Mouse (Mus musculus) heart, adult 2 months (tissue): ENCODE measurements at regions not wholly inside any gene's neighbourhood (a gene's known extent, or its start where the extent isn't known, plus 50 kb on each side); places are given as distances from the start of the nearest gene placed in this dataset.

Source experiments
- DNase-seq, 2 experiments: peaks; one replicate each; pipeline ENCODE4 v3.0.0; 2021
- H3K27ac ChIP-seq: fragments of 200-600 bp; 2 replicates; pipeline ENCODE4 v1.8.1; 2022
- H3K27me3 ChIP-seq: fragments of 200-500 bp; 2 replicates; pipeline ENCODE4 v1.6.1; 2012; ENCODE audit warnings: mild to moderate bottlenecking, low read length, inconsistent platforms, mixed read lengths; ENCODE audit not compliant: control insufficient read depth, insufficient read depth
- H3K36me3 ChIP-seq: fragments of 200-500 bp; 2 replicates; pipeline ENCODE4 v1.6.1; 2012; ENCODE audit warnings: low read length, inconsistent platforms; ENCODE audit not compliant: control insufficient read depth, insufficient read depth
- H3K4me1 ChIP-seq: fragments of 200-500 bp; 2 replicates; pipeline ENCODE4 v1.6.1; 2011; ENCODE audit warnings: low read length; ENCODE audit not compliant: control insufficient read depth, insufficient read depth
- H3K4me3 ChIP-seq: fragments of 200-600 bp; 2 replicates; pipeline ENCODE4 v1.8.1; 2022
- H3K79me2 ChIP-seq: fragments of 200-500 bp; replicated peaks from 2 replicates; pipeline ENCODE4 v1.6.1; 2012; ENCODE audit warnings: mild to moderate bottlenecking, inconsistent platforms, low read length, moderate library complexity, mixed read lengths; ENCODE audit not compliant: control insufficient read depth, insufficient read depth
- H3K9ac ChIP-seq: fragments of 200-500 bp; 2 replicates; pipeline ENCODE4 v1.6.1; 2012; ENCODE audit warnings: low read depth, mild to moderate bottlenecking, control low read depth, inconsistent platforms, low read length, mixed read lengths
- CTCF ChIP-seq: fragments of 200-600 bp; IDR thresholded peaks from 2 replicates; pipeline ENCODE4 v1.8.1; 2022; ENCODE audit warnings: antibody characterized with exemption, mild to moderate bottlenecking, moderate library complexity
- EP300 ChIP-seq: fragments of 200-500 bp; IDR thresholded peaks from 2 replicates; pipeline ENCODE4 v1.6.1; 2011; ENCODE audit warnings: low read depth, low read length, control low read depth; ENCODE audit not compliant: insufficient read depth
- POLR2A ChIP-seq: fragments of 200-500 bp; IDR thresholded peaks from 2 replicates; pipeline ENCODE4 v1.6.1; 2011; ENCODE audit warnings: mild to moderate bottlenecking, low read depth, low read length, control low read depth; ENCODE audit not compliant: insufficient read depth
- WGBS: fragments of 180-500 bp; shearing (Covaris S2); methylation state at CpG from one replicate; pipeline ENCODE4 v1.1.7; 2018; 5-methylcytosine and 5-hydroxymethylcytosine counted together
- intact Hi-C: fragments of 180-260 bp; cut with DNase I; formaldehyde crosslinking; loops from one replicate; pipeline ENCODE4 v1.15.1; 2025

DNA sequence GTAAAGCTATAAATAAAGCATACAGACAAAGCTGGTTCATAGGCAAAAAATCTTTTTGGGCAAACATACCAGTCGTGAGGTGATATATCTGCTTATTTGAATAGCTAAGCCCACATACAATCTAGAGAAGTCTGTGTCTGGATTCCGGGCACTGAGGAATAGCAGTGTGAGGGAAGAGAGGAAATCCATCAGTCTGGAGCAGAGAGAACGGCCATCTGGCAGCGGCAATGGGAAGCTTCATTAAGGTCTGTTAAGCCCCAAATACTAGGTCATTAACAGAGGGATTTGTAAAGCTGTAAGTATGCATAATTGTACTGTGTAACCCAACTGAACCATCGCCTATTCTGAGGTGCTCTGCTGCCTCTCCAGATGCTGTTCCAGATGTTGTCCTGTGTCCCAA is 191.6 kb upstream of the Trpc7 start:
- no peak overlapping the region for H3K4me3 ChIP-seq
- H3K9ac ChIP-seq, result no peak overlapping the region
- no peaks in the 10 kb centered on the region for H3K27me3 ChIP-seq
- intact Hi-C loops, result no loop called here
- 75% methylated on average over 5 of the region's 5 CpGs for WGBS
- H3K27ac ChIP-seq, result no peak overlapping the region
- H3K4me1 ChIP-seq, result no peaks in the 10 kb centered on the region
- no peaks in the 10 kb centered on the region for H3K79me2 ChIP-seq
- H3K36me3 ChIP-seq, result no peaks in the 10 kb centered on the region
- TF ChIP-seq POLR2A, result no peak
- no peak for TF ChIP-seq EP300
- no peak for TF ChIP-seq CTCF
- DNase-seq, result no peak

DNA sequence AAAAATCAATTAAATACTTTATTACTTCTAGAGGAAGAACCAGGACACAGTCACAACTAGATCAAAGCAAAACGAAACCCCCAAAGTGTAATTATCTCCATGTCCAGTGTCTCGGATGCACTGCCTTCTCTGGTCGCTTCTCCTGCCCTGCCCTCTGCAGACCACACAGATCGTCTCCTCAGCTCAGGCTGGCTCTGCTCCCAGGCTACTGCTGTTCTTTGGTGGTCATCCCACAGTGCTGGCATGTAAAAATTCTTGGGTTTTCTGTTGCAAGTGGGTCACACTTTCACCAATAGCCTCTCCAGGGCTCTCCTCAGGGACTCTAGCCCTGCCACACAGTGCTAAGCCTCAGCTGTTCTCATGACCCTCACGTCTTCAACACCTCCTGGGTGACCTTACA is 188.0 kb upstream of the Trpc7 start:
- H3K36me3 ChIP-seq, result no peaks in the 10 kb centered on the region
- DNase-seq, result no peak
- TF ChIP-seq POLR2A (no peak), CTCF (no peak), EP300 (no peak)
- H3K79me2 ChIP-seq, result no peaks in the 10 kb centered on the region
- no peaks in the 10 kb centered on the region for H3K27me3 ChIP-seq
- no peak overlapping the region for H3K4me3 ChIP-seq
- intact Hi-C loops, result no loop called here
- H3K9ac ChIP-seq, result no peak overlapping the region
- WGBS, result 59% methylated on average over 5 of the region's 5 CpGs
- no peaks in the 10 kb centered on the region for H3K4me1 ChIP-seq
- no peak overlapping the region for H3K27ac ChIP-seq

DNA sequence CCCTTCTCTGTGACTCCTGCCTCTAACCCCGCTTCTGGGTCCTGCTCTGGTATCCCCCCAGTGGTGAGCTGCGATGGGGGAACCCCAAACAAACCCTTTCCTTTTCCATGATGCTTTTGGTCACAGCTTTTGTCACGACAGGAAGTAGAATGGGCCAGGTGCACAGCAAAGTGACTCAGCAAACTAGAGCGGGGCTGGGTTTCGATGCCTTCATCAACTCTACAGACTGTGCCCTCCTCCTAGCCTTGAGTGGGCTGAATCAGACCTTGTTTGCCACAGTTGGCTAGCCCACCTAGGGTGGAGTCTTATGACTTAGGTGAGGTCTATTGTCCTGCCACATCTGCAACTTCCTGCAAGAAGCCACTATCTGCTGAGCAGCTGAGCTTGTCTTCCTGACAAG is 174.7 kb upstream of the Trpc7 start:
- no peaks in the 10 kb centered on the region for H3K4me1 ChIP-seq
- H3K9ac ChIP-seq, result no peak overlapping the region
- H3K27ac ChIP-seq, result no peak overlapping the region
- no peaks in the 10 kb centered on the region for H3K79me2 ChIP-seq
- intact Hi-C loops, result no loop called here
- H3K27me3 ChIP-seq, result no peaks in the 10 kb centered on the region
- WGBS, result 69% methylated on average over 5 of the region's 5 CpGs
- DNase-seq, result no peak
- no peaks in the 10 kb centered on the region for H3K36me3 ChIP-seq
- TF ChIP-seq EP300, result no peak
- TF ChIP-seq POLR2A, result no peak
- TF ChIP-seq CTCF, result no peak
- no peak overlapping the region for H3K4me3 ChIP-seq

DNA sequence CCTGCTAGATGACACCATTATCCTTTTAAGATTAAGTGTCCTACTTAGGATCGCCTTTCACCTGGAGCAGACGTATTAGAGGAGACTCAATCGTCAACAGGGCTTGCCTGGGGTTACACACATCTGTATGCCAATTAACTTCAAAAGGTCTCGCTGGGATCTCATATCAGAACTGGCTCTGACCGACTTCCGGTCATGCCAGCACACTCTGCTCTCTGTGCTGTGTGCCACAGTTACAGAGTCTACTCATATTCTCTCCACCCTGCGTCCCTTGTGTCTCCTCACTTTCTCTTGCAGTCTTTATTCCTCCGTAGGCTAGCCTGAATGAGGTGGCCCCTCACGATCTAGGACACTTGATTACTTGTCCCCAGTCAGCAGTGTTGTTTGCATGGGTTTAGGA is 165.9 kb upstream of the Trpc7 start:
- H3K4me3 ChIP-seq, result no peak overlapping the region
- 75% methylated on average over 9 of the region's 9 CpGs for WGBS

DNA sequence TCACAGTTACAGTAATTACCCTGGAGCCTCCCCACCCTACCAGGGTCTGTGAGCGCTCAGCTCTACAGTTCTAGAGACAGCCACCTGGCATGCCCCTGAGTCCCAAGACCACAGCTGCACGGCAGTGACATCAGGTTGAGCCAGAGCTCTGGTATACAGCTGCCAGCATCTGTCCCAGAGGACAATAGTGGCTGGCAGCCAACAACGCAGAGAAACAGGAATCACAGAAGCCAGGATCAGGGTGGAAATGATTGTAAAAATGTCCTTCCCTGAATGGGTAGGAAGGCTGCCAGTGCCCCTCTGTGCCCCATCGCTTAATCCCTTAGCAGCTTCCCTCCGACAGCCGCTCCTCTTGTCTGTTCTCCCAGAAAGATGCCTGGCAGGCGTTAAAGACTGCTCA is 165.3 kb upstream of the Trpc7 start:
- H3K4me3 ChIP-seq, result no peak overlapping the region
- no peak overlapping the region for H3K27ac ChIP-seq
- intact Hi-C loops, result no loop called here
- DNase-seq, result no peak
- no peaks in the 10 kb centered on the region for H3K79me2 ChIP-seq
- no peaks in the 10 kb centered on the region for H3K4me1 ChIP-seq
- 24% methylated on average over 7 of the region's 7 CpGs for WGBS
- no peak for TF ChIP-seq POLR2A
- no peak for TF ChIP-seq CTCF
- TF ChIP-seq EP300, result no peak
- H3K27me3 ChIP-seq, result no peaks in the 10 kb centered on the region
- H3K9ac ChIP-seq, result no peak overlapping the region
- H3K36me3 ChIP-seq, result no peaks in the 10 kb centered on the region

More for the DNA sequence above, 165.9 kb upstream of the Trpc7 start:
- intact Hi-C loops, result no loop called here
- no peak for DNase-seq
- TF ChIP-seq CTCF (no peak), EP300 (no peak), POLR2A (no peak)
- Histone ChIP-seq H3K4me1 (no peaks in the 10 kb centered on the region), H3K79me2 (no peaks in the 10 kb centered on the region), H3K36me3 (no peaks in the 10 kb centered on the region), H3K27ac (no peak overlapping the region), H3K27me3 (no peaks in the 10 kb centered on the region), H3K9ac (no peak overlapping the region)

DNA sequence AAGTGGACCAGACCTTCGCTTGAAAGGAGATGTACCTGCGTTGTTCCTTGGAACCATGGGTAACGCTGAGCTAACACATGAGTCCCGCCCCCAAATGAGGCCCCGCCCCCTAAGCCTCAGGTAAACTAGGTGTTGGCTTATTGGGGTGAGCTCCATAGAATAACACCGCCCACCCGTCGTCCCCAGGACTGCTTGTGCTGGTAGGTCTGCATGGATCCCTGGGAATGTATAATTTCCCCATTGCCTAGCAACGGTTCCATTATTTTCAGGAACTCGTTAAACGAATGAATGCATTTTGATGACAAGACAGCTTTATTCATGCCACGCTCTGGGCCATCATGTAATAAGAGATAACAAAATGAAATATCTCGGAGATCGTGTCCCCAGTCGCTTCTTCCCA is 161.0 kb upstream of the Trpc7 start:
- TF ChIP-seq POLR2A (no peak), CTCF (no peak), EP300 (no peak)
- intact Hi-C loops, result no loop called here
- Histone ChIP-seq H3K79me2 (no peaks in the 10 kb centered on the region), H3K36me3 (no peaks in the 10 kb centered on the region), H3K9ac (no peak overlapping the region), H3K4me1 (no peaks in the 10 kb centered on the region), H3K27me3 (no peaks in the 10 kb centered on the region), H3K27ac (no peak overlapping the region), H3K4me3 (no peak overlapping the region)
- 83% methylated on average over 15 of the region's 15 CpGs for WGBS
- no peak for DNase-seq

DNA sequence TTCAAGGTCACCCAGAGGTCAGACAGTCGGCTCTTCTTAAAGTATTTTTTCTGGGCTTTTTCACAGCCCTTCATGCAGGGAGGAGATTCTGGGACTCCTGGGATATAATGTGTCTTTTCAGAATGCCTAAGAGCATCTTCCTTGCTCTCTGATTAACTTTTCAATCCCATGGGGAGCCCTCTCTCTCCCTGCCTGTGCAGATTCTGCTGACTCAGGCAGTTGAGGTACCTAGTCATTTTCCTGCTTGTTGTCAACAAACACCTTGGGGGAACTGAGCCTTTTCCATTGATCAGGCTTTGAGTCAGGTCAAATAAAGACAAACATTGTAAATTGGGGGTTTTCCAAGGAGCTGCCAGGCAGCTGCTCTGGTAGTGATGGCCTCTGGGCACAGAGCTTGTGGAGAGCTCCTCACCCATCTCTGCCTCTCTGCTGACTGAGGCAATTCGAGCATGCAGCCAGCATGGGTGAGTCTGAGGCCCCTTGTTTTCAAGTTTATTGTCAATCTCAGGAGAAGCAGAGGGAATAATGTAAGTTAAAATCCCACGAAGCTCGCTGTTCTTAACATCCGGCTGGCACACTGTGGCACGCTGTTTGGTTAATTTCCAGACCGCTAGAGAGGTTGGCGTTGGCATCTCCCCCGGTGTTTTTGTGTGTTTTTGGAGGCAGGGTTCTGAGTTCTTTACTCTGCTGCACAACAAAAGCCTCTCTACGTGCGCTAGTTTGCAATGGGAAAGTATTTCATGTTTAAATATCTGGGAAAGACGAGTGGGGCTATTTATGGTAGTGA is 159.8 kb upstream of the Trpc7 start:
- Histone ChIP-seq H3K9ac (no peak overlapping the region), H3K27me3 (no peaks in the 10 kb centered on the region), H3K79me2 (no peaks in the 10 kb centered on the region), H3K4me3 (no peak overlapping the region), H3K27ac (no peak overlapping the region), H3K36me3 (no peaks in the 10 kb centered on the region), H3K4me1 (no peaks in the 10 kb centered on the region)
- WGBS, result 81% methylated on average over 12 of the region's 12 CpGs
- DNase-seq, result no peak
- no peak for TF ChIP-seq CTCF
- no peak for TF ChIP-seq EP300
- TF ChIP-seq POLR2A, result no peak
- intact Hi-C loops, result no loop called here
